Mouse (Mus musculus) layer of hippocampus, adult 11-12 months (tissue): Measurements from ENCODE around the gene Snx17.

Source experiments
- DNase-seq: peaks from one replicate; pipeline ENCODE4 v3.0.0; 2022; ENCODE audit warnings: low spot score

The Snx17 gene

DNA sequence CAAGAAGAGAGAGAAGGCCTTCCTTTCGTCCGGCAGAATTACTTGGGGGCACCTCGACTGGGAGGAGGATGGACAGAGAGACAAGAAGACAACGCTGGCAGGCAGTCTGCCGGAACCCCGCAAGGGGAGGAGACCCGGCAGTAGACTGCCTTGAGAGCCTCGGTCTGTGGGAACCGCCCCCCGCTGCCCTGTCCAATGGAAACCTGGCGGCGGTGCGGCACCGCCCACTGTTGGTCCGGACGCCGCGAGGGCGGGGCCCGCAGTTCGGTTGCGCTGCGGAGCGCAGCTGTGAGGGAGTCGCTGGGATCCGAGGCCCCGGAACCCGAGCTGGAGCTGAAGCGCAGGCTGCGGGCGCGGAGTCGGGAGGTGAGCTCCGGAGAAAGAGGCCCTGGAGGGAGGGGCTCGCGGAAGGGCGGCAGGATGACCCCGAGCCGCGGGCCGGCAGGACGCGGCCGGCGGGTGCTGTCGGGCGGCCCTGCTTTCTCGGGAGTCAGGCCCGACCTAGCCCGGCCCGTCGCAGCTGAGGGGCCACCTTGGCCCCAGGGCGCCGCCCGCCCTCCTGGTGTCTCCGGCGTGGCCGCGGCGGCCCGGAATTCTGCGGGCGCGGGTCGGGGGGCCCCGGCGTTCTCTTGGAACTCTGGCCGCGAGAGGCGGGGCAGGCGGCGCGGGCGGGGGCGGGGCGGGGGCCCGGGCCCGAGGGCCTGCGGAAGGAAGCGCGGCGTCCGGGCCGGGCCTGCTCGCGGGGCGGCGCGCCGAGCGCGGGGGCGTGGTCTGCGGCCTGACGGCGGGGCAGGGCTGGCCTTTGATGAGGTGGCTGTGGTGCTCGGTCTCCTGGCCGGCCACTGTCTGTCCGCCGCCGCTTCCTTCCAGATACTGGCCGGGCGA, 47.9 kb downstream of the Snx17 start, which contains the start of the genes Nrbp1 and Gm9970:
TSS of gene Nrbp1 (plus strand) at position 228 of the 885 bp plus-strand sequence.
TSS of gene Gm9970 (minus strand) at position 596 of the 885 bp plus-strand sequence.
- peak; percentile 95 for DNase-seq

DNA sequence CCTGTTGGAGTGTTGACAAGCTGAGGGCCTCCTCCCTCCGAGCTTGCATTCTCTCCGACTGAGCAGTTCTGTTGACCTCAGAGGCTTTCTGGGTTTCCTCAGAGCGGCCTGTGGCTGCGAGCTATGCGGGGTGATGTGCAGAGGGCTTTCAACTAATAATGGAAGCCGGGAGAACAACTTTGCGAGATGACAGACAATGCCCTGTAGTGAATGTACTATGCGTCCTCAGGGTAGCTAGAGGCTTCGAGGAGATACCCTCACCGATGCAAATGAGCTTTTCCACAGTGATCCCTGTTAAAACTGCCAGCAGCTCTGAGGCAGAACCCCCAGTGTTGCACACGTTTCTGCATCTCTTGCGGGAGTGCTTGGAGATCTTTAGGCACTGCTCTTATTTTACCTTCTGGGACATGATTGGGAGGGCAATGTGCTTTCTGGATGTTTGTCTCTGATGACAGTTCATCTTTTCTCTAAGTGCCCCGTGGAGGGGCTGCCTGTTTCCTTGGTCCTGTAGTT, 48.6 kb downstream of the Snx17 start:
- DNase-seq: no peak

DNA sequence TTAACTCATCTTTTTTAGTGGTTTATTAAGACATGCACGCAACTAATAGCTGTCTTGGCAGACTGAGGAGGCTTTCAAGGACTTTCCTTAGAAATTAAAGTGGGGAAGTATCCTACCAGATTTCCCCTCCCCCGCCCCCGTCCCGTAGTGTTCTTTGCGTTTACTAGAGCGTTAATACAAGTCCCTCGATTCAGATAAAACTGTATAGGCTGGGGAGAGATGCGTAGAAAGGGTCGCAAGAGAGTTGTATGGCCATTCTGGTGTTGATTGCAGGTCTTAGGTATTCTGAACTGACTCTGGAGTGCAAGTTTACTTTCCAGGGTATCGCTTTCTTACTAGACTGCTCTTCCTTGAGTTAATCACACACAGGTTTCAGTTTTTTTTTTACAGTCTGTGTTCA, 49.2 kb downstream of the Snx17 start:
- no peak for DNase-seq
